Mouse (Mus musculus) left cerebral cortex, adult 11 months (tissue): ENCODE results near the gene 9330182L06Rik.

Experiments used
- DNase-seq: peaks from one replicate; pipeline ENCODE4 v3.0.0; 2022; ENCODE audit warnings: low spot score

9330182L06Rik gene

GRCm38 (mm10) chr5:9525507-9525906 lies 259.6 kb downstream of the 9330182L06Rik start:
- DNase-seq, result no peak
